Mouse (Mus musculus) limb, embryonic 10.5 days (tissue): Measurements from ENCODE around the gene Cnot2. TPM values are rescaled to one million over a fixed set of nuclear protein-coding genes. Genes with fewer than 3 reads are reported as not detected.

Source experiments
- microRNA-seq: library from miRNA; unstranded; fragments of <30 nt; microRNA quantifications from one replicate; pipeline ENCODE4, GENCODE M21; 2017
- polyA plus RNA-seq: library from polyadenylated mRNA; unstranded; fragments of >200 nt; fragmentation: Nextera tagmentation; extraction: Ambion mirVana; gene quantifications from 2 replicates; pipeline ENCODE4 v1.2.1, GENCODE M21; 2016

The Cnot2 gene
- polyA plus RNA-seq, 1 experiment from 2014 or later = 136 TPM

Small RNAs within 50 kb of the gene (microRNA-seq; reads per million reads assigned to microRNA genes)
- gene Gm25190 = not detected

Other genes starting within 250 kb of the Cnot2 start
- 8.5 and 13.4 TPM in 2 replicates for gene Kcnmb4, start 107.6 kb downstream of the Cnot2 start, polyA plus RNA-seq